Mouse (Mus musculus): ENCODE measurements around the gene Trim27. TPM values are rescaled to one million over a fixed set of nuclear protein-coding genes. Genes with fewer than 3 reads are reported as not detected.
A peak's percentile ranks its signal among the peaks of the same experiment; 100 is the strongest.

Gene Trim27
- total and polyA plus RNA-seq, 3 experiments: 134 to 198 (median 146) TPM

DNA sequence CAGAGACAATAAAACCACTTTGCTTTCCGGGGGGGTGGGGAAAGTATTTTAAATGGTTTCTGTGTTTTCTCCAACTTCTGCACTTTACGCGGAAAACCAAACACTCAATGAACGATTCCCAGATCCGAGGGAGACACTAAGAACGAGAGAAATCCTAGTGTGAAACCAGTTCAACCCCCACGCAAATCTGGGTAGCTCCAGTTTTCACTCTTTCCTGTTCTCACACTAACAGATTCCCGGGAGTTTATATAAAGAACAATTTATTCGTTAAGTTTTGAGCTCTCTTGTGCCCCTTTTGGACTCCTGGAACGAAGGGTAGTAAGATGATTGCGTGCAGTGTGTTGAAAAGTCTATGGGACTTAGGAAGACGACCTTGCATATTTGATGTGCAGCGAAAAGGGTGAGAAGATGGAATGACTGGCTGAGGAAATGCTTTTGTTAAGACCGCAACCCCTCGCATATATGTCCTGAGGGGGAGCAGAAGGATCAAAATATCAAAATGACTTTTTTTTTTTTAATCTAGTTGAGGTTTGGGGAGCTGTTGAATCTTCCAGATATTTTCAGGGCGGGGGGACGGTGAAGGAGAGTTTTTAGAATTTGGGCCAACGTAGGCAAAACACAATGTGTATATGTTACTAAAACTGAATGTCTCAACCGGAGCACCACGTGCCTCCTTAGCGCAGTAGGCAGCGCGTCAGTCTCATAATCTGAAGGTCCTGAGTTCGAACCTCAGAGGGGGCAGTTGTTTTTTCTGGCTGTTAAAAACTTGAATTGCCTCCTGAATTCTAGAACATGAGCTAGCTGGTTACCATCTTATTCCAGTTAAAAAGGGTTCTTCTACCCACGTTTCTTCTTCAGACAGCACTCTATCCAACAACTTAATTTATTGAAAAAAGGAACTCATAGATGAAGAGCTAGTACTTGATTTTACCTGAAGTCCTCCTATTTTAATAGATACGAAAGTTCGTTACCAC lies 12.0 kb upstream of the Trim27 start (continued):
- TF ChIP-seq E2F4 (IDR thresholded peaks at IDR 0.05; ENCODE audit: insufficient replicate concordance, low read depth, low read length) (peak; percentile 63; the same call in 1 of the 2 replicates), USF1 (IDR thresholded peaks at IDR 0.05; ENCODE audit: low read depth, low read length) (peak; percentile 72), EP300 (IDR thresholded peaks at IDR 0.05; ENCODE audit: low read length) (no peak), ZKSCAN1 (IDR thresholded peaks at IDR 0.05; ENCODE audit: borderline replicate concordance, low read depth, low read length) (no peak), MAZ (IDR thresholded peaks at IDR 0.05; ENCODE audit: low read depth, low read length) (peak; percentile 84; the same call in 1 of the 2 replicates), MEF2A (IDR thresholded peaks at IDR 0.05; ENCODE audit: borderline replicate concordance, low read depth, low read length) (peak; percentile 32; the same call in 1 of the 2 replicates), SIN3A (IDR thresholded peaks at IDR 0.05; ENCODE audit: low read length) (peak; percentile 81), CHD1 (IDR thresholded peaks at IDR 0.05; ENCODE audit: low read depth, low read length) (peak; percentile 87; the same call in 1 of the 2 replicates), GABPA (IDR thresholded peaks at IDR 0.05; ENCODE audit: insufficient replicate concordance, low read depth, low read length) (no peak), ZC3H11A (IDR thresholded peaks at IDR 0.05; ENCODE audit: low read depth, low read length) (no peak), RCOR1 (conservative IDR thresholded peaks at IDR 0.05; ENCODE audit: low read depth, low read length) (no peak), HCFC1 (IDR thresholded peaks at IDR 0.05; ENCODE audit: low read depth, low read length) (no peak; the same call in 1 of the 2 replicates), MAX (IDR thresholded peaks at IDR 0.05; ENCODE audit: low read length) (peak; percentile 90), MAFK (IDR thresholded peaks at IDR 0.05; ENCODE audit: insufficient replicate concordance, low read length) (peak; percentile 98), TCF12 (IDR thresholded peaks at IDR 0.05; ENCODE audit: low read depth, low read length) (no peak), TBP (conservative IDR thresholded peaks at IDR 0.05; ENCODE audit: low read depth, low read length) (peak; percentile 99), ELF1 (IDR thresholded peaks at IDR 0.05; ENCODE audit: low read depth, low read length) (peak; percentile 89), MXI1 (IDR thresholded peaks at IDR 0.05; ENCODE audit: low read depth, low read length) (peak; percentile 84), ZMIZ1 (IDR thresholded peaks at IDR 0.05; ENCODE audit: low read depth, low read length) (no peak)

DNA sequence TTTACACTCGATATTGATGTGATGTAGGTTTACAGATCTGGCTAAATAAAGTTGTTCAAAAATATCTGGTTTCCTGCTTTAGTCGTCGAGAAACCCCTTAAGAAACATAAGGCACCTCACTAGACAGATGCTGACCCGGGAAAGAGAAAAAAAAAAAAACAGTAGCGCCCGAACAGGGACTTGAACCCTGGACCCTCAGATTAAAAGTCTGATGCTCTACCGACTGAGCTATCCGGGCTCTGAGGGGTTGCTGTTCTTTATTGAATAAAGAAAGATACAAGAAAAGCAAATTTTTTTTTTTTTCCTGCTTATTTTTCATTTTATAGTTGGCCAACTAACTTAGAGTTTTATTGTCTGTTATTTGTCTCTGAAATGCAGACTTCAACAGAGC lies 11.3 kb upstream of the Trim27 start:
- H3K4me3 ChIP-seq (replicated peaks in 1 of 3; ENCODE audit: low read depth in 2 of 3, low read length in 2 of 3, poor library complexity in 1 of 3): peak overlapping the region; percentile 60 to 81 (median 64)
- H3K27ac ChIP-seq (ENCODE audit: insufficient read depth, low read depth): no peak overlapping the region
- H3K9ac ChIP-seq (ENCODE audit: insufficient read depth, low read depth): peak overlapping the region; percentile 73
- dilution Hi-C loops (cut with MboI; ENCODE audit: extremely low pct_ligation_motif_present, extremely low pct_unique_long_range_greater_than_20kb, low sequenced_read_pairs) (no loop called here), in situ Hi-C loops (cut with MboI; ENCODE audit: low pct_ligation_motif_present, low pct_unique_long_range_greater_than_20kb, low sequenced_read_pairs) (loop anchor here (25.0 kb wide), 3 partner anchors 231 to 1056 kb away; no protein-coding TSS in a partner anchor)
- H3K36me3 ChIP-seq (replicated peaks in 1 of 2; ENCODE audit: control insufficient read depth in 1 of 2, insufficient read depth in 1 of 2, low read length in 1 of 2): no peaks in the 10 kb centered on the region
- peak overlapping the region; percentile 85 for H3K4me2 ChIP-seq (ENCODE audit: insufficient read depth, low read depth, poor library complexity, severe bottlenecking)
- no peaks in the 10 kb centered on the region for H3K9me3 ChIP-seq (replicated peaks; ENCODE audit: low read length)
- H3K4me1 ChIP-seq (ENCODE audit: control insufficient read depth in 1 of 2, insufficient read depth in 2 of 2): peaks cover 6 to 11% of the 10 kb centered on the region in 2 experiments; a peak in 3 of 4 replicates
- no peaks in the 10 kb centered on the region for H3K79me2 ChIP-seq (replicated peaks; ENCODE audit: control insufficient read depth, extremely low read depth, insufficient read depth, poor library complexity, severe bottlenecking)
- H3K27me3 ChIP-seq (replicated peaks): peaks cover 16% of the 10 kb centered on the region
- peak; percentile 68 for DNase-seq (ENCODE audit: extremely low read depth)
- TF ChIP-seq EP300 (IDR thresholded peaks at IDR 0.05; ENCODE audit: low read length): no peak
- TF ChIP-seq MAFK (IDR thresholded peaks at IDR 0.05; ENCODE audit: insufficient replicate concordance, low read length): peak; percentile 94
- no peak for TF ChIP-seq KAT2A (IDR thresholded peaks at IDR 0.05; ENCODE audit: insufficient replicate concordance, low read length)
- TF ChIP-seq ZKSCAN1 (IDR thresholded peaks at IDR 0.05; ENCODE audit: borderline replicate concordance, low read depth, low read length): no peak
- no peak for TF ChIP-seq MEF2A (IDR thresholded peaks at IDR 0.05; ENCODE audit: borderline replicate concordance, low read depth, low read length)
- no peak for TF ChIP-seq CTCF (conservative IDR thresholded peaks at IDR 0.05 in 1 of 2, IDR thresholded peaks at IDR 0.05 in 1 of 2; ENCODE audit: low read depth in 2 of 2, low read length in 2 of 2)
- no peak for TF ChIP-seq RAD21 (IDR thresholded peaks at IDR 0.05; ENCODE audit: low read depth, low read length)
- no peak for TF ChIP-seq MYC (IDR thresholded peaks at IDR 0.05; ENCODE audit: low read depth, low read length)
- no peak for TF ChIP-seq RCOR1 (conservative IDR thresholded peaks at IDR 0.05; ENCODE audit: low read depth, low read length)
- no peak for TF ChIP-seq TCF12 (IDR thresholded peaks at IDR 0.05; ENCODE audit: low read depth, low read length)
- TF ChIP-seq CHD2 (IDR thresholded peaks at IDR 0.05; ENCODE audit: low read length): no peak
- no peak for TF ChIP-seq USF2 (conservative IDR thresholded peaks at IDR 0.05; ENCODE audit: low read depth, low read length)
- no peak for TF ChIP-seq JUN (IDR thresholded peaks at IDR 0.05; ENCODE audit: insufficient read depth, low read depth, low read length)
- TF ChIP-seq BHLHE40 (IDR thresholded peaks at IDR 0.05; ENCODE audit: low read depth, low read length): no peak
- TF ChIP-seq MAZ (IDR thresholded peaks at IDR 0.05; ENCODE audit: low read depth, low read length): no peak
- TF ChIP-seq UBTF (IDR thresholded peaks at IDR 0.05; ENCODE audit: low read depth, low read length): no peak
- TF ChIP-seq USF1 (IDR thresholded peaks at IDR 0.05; ENCODE audit: low read depth, low read length): no peak
- peak; percentile 94 for TF ChIP-seq ELF1 (IDR thresholded peaks at IDR 0.05; ENCODE audit: low read depth, low read length)
- TF ChIP-seq JUND (conservative IDR thresholded peaks at IDR 0.05; ENCODE audit: low read depth, low read length): 0 out of 2 replicates have a peak, but pooled peaks have one; percentile 7
- no peak; the same call in 1 of the 2 replicates for TF ChIP-seq SIN3A (IDR thresholded peaks at IDR 0.05; ENCODE audit: low read length)
- TF ChIP-seq TBP (conservative IDR thresholded peaks at IDR 0.05; ENCODE audit: low read depth, low read length): peak; percentile 99
- TF ChIP-seq PAX5 (IDR thresholded peaks at IDR 0.05; ENCODE audit: low read length): no peak
- no peak for TF ChIP-seq POLR2A (IDR thresholded peaks at IDR 0.05; ENCODE audit: low read depth, low read length)
- no peak for TF ChIP-seq SMC3 (IDR thresholded peaks at IDR 0.05; ENCODE audit: low read depth, low read length)

All from CH12.LX (cell line).